Mouse (Mus musculus) thymus, postnatal 14 days (tissue): ENCODE data around the gene Gale.

Source experiments
- DNase-seq: peaks from one replicate; pipeline ENCODE4 v3.0.0; 2021

Gene Gale

GRCm38 (mm10) chr4:135945706-135946105 is 17.8 kb upstream of the Gale start:
- no peak for DNase-seq

- DNase-seq = peak; percentile 96
Measured at GRCm38 (mm10) chr4:135946278-135946658, 17.3 kb upstream of the Gale start, which contains the start of gene Hmgcl. TSS of gene Hmgcl (plus strand) at chr4:135946448.

GRCm38 (mm10) chr4:135946659-135947301 is 16.7 kb upstream of the Gale start:
- no peak for DNase-seq

GRCm38 (mm10) chr4:135948142-135948541 is 15.4 kb upstream of the Gale start:
- no peak for DNase-seq

- DNase-seq = no peak
Measured at GRCm38 (mm10) chr4:135949475-135949874, 14.1 kb upstream of the Gale start.

- DNase-seq = no peak
Measured at GRCm38 (mm10) chr4:135949911-135950310, 13.6 kb upstream of the Gale start.

- no peak for DNase-seq
Measured at GRCm38 (mm10) chr4:135950365-135950764, 13.2 kb upstream of the Gale start.

- no peak for DNase-seq
Measured at GRCm38 (mm10) chr4:135951505-135951904, 12.0 kb upstream of the Gale start.

- DNase-seq = no peak
Measured at GRCm38 (mm10) chr4:135953179-135953578, 10.3 kb upstream of the Gale start.

GRCm38 (mm10) chr4:135954241-135954640 is 9.3 kb upstream of the Gale start:
- peak; percentile 79 for DNase-seq

- no peak for DNase-seq
Measured at GRCm38 (mm10) chr4:135955886-135956285, 7.6 kb upstream of the Gale start.

- no peak for DNase-seq
Measured at GRCm38 (mm10) chr4:135958354-135958753, 5.2 kb upstream of the Gale start.

GRCm38 (mm10) chr4:135960717-135961116 is 2.8 kb upstream of the Gale start:
- DNase-seq = peak; percentile 87

GRCm38 (mm10) chr4:135961709-135962108 is 1.8 kb upstream of the Gale start:
- no peak for DNase-seq

- DNase-seq = no peak
Measured at GRCm38 (mm10) chr4:135962198-135962597, 1.3 kb upstream of the Gale start.

GRCm38 (mm10) chr4:135962946-135963345 is 581 bp upstream of the Gale start:
- no peak for DNase-seq

GRCm38 (mm10) chr4:135964426-135964825 is 899 bp downstream of the Gale start:
- peak; percentile 50 for DNase-seq

- DNase-seq = no peak
Measured at GRCm38 (mm10) chr4:135965113-135965512, 1.6 kb downstream of the Gale start.

GRCm38 (mm10) chr4:135966283-135966682 is 2.8 kb downstream of the Gale start:
- DNase-seq = no peak

- DNase-seq = no peak
Measured at GRCm38 (mm10) chr4:135967086-135967760, 3.7 kb downstream of the Gale start.

GRCm38 (mm10) chr4:135968271-135968869 is 4.8 kb downstream of the Gale start:
- DNase-seq = no peak

GRCm38 (mm10) chr4:135969070-135969750 is 5.7 kb downstream of the Gale start:
- no peak for DNase-seq

GRCm38 (mm10) chr4:135970585-135970984 is 7.1 kb downstream of the Gale start:
- no peak for DNase-seq
